Mouse (Mus musculus) heart, embryonic 14.5 days (tissue): ENCODE measurements around the gene Shoc2. TPM values are rescaled to one million over a fixed set of nuclear protein-coding genes. Genes with fewer than 3 reads are reported as not detected.
"Not testable (repeated sequence)": the region's sequence is repeated elsewhere in the genome, so short reads cannot be mapped to it uniquely, and the experiment has no call there.

ENCODE experiments used
- ATAC-seq: fragments of 200-750 bp; cut with Nextera tagmentation; 2 replicates; pipeline ENCODE4 v1.8.0; 2017; ENCODE audit warnings: low read depth, moderate TSS enrichment; ENCODE audit not compliant: insufficient number of reproducible peaks, insufficient read depth, low FRiP score
- H3K27ac ChIP-seq, 2 experiments: fragments of 200-500 bp in 1 of 2; fragments of 300-500 bp in 1 of 2; sonication (generic) in 1 of 2; replicated peaks in 1 of 2; 2 replicates each; pipeline ENCODE4 v1.5.1; 2012 to 2014; ENCODE audit warnings: low read depth in 2 of 2, low read length in 2 of 2, control low read depth in 1 of 2, mild to moderate bottlenecking in 1 of 2, mixed read lengths in 1 of 2; ENCODE audit not compliant: control insufficient read depth in 1 of 2, insufficient read depth in 1 of 2
- H3K27me3 ChIP-seq: fragments of 300-500 bp; sonication (generic); 2 replicates; pipeline ENCODE4 v1.6.1; 2014; ENCODE audit warnings: mild to moderate bottlenecking, low read length, control low read depth; ENCODE audit not compliant: control insufficient read depth, insufficient read depth
- H3K36me3 ChIP-seq: fragments of 300-500 bp; sonication (generic); 2 replicates; pipeline ENCODE4 v1.6.1; 2014; ENCODE audit warnings: mild to moderate bottlenecking, control low read depth, low read length, mixed read lengths; ENCODE audit not compliant: control insufficient read depth, insufficient read depth
- H3K4me1 ChIP-seq, 2 experiments: fragments of 200-500 bp in 1 of 2; fragments of 300-500 bp in 1 of 2; sonication (generic) in 1 of 2; 2 replicates each; pipeline ENCODE4 v1.6.1; 2012 to 2014; ENCODE audit warnings: low read length in 2 of 2, control low read depth in 1 of 2, mixed read lengths in 1 of 2; ENCODE audit not compliant: control insufficient read depth in 2 of 2, insufficient read depth in 2 of 2
- H3K4me2 ChIP-seq: fragments of 300-500 bp; sonication (generic); 2 replicates; pipeline ENCODE4 v1.6.1; 2014; ENCODE audit warnings: mild to moderate bottlenecking, low read length
- H3K4me3 ChIP-seq, 2 experiments: fragments of 200-500 bp in 1 of 2; fragments of 300-500 bp in 1 of 2; sonication (generic) in 1 of 2; 2 replicates each; pipeline ENCODE4 v1.5.1; 2012 to 2014; ENCODE audit warnings: low read length in 2 of 2, mild to moderate bottlenecking in 2 of 2, control low read depth in 1 of 2, low read depth in 1 of 2, moderate library complexity in 1 of 2; ENCODE audit not compliant: control insufficient read depth in 1 of 2, insufficient read depth in 1 of 2
- H3K9ac ChIP-seq: fragments of 300-500 bp; sonication (generic); 2 replicates; pipeline ENCODE4 v1.6.1; 2014; ENCODE audit warnings: mild to moderate bottlenecking, low read length
- H3K9me3 ChIP-seq: fragments of 300-500 bp; sonication (generic); 2 replicates; pipeline ENCODE4 v1.6.1; 2016; ENCODE audit warnings: low read length, control low read depth; ENCODE audit not compliant: control insufficient read depth
- WGBS: fragments of 180-500 bp; shearing (Covaris S2); extraction: QIAGEN DNeasy Blood & Tissue Kit; methylation state at CpG from one replicate; pipeline ENCODE4 v1.1.7; 2014; 5-methylcytosine and 5-hydroxymethylcytosine counted together
- polyA plus RNA-seq: library from polyadenylated mRNA; unstranded; fragments of >200 nt; fragmentation: Nextera tagmentation; extraction: Ambion mirVana; gene quantifications from 2 replicates; pipeline ENCODE4 v1.2.1, GENCODE M21; 2014

Gene Shoc2
- polyA plus RNA-seq, 1 experiment from 2014 or later, result 41.8 TPM

GRCm38 (mm10) chr19:53964347-53964746, 20.2 kb downstream of the Shoc2 start:
- H3K9ac ChIP-seq, H3K4me2 ChIP-seq, H3K36me3 ChIP-seq, H3K4me3 ChIP-seq, H3K4me1 ChIP-seq, ATAC-seq, H3K9me3 ChIP-seq, H3K27ac ChIP-seq, H3K27me3 ChIP-seq: not testable (repeated sequence)
- WGBS, result 97% methylated on average over 3 of the region's 3 CpGs

GRCm38 (mm10) chr19:53964910-53965633, 21.0 kb downstream of the Shoc2 start:
- H3K27ac ChIP-seq, result no peak overlapping the region

GRCm38 (mm10) chr19:53969226-53969625, 25.1 kb downstream of the Shoc2 start:
- Histone ChIP-seq H3K4me2 (no peak overlapping the region), H3K36me3 (no peaks in the 10 kb centered on the region), H3K4me1 (peaks cover 0 to 3% of the 10 kb centered on the region in 2 experiments; a peak in 1 of 4 replicates), H3K9me3 (no peaks in the 10 kb centered on the region), H3K27me3 (no peaks in the 10 kb centered on the region), H3K4me3 (no peak overlapping the region), H3K27ac (no peak overlapping the region), H3K9ac (no peak overlapping the region)
- no peak for ATAC-seq
- 84% methylated on average over 3 of the region's 3 CpGs for WGBS

More at GRCm38 (mm10) chr19:53964910-53965633, 21.0 kb downstream of the Shoc2 start:
- no peaks in the 10 kb centered on the region; the same call in 1 of the 2 replicates for H3K36me3 ChIP-seq
- no peak overlapping the region for H3K9ac ChIP-seq
- no peak for ATAC-seq
- H3K27me3 ChIP-seq, result no peaks in the 10 kb centered on the region
- 81% methylated on average over 10 of the region's 10 CpGs for WGBS
- H3K9me3 ChIP-seq, result no peaks in the 10 kb centered on the region
- no peak overlapping the region for H3K4me3 ChIP-seq
- no peak overlapping the region for H3K4me2 ChIP-seq
- no peaks in the 10 kb centered on the region for H3K4me1 ChIP-seq

- 54% methylated on average over 7 of the region's 7 CpGs for WGBS
- H3K36me3 ChIP-seq, result no peaks in the 10 kb centered on the region
- ATAC-seq, result no peak
- peaks cover 0 to 3% of the 10 kb centered on the region in 2 experiments; a peak in 1 of 4 replicates for H3K4me1 ChIP-seq
- no peak overlapping the region for H3K27ac ChIP-seq
- H3K4me2 ChIP-seq, result no peak overlapping the region
- H3K9ac ChIP-seq, result no peak overlapping the region
- no peaks in the 10 kb centered on the region for H3K27me3 ChIP-seq
- H3K9me3 ChIP-seq, result no peaks in the 10 kb centered on the region
- H3K4me3 ChIP-seq, result no peak overlapping the region
These were observed 27.8 kb downstream of the Shoc2 start for GRCm38 (mm10) chr19:53971938-53972337.

- Histone ChIP-seq H3K4me1 (peaks cover 0 to 3% of the 10 kb centered on the region in 2 experiments; a peak in 1 of 4 replicates), H3K27ac (no peak overlapping the region), H3K27me3 (no peaks in the 10 kb centered on the region), H3K9ac (no peak overlapping the region), H3K4me2 (no peak overlapping the region), H3K36me3 (peaks cover 4% of the 10 kb centered on the region; the same call in 1 of the 2 replicates), H3K9me3 (no peaks in the 10 kb centered on the region), H3K4me3 (no peak overlapping the region)
- 70% methylated on average over 1 of the region's 1 CpGs for WGBS
- ATAC-seq, result no peak
These were observed 29.6 kb downstream of the Shoc2 start for GRCm38 (mm10) chr19:53973656-53974055.

- no peaks in the 10 kb centered on the region for H3K27me3 ChIP-seq
- H3K27ac ChIP-seq, result no peak overlapping the region
- no peak for ATAC-seq
- no peak overlapping the region for H3K9ac ChIP-seq
- WGBS, result 42% methylated on average over 3 of the region's 3 CpGs
- H3K4me2 ChIP-seq, result no peak overlapping the region
- no peak overlapping the region for H3K4me3 ChIP-seq
- H3K4me1 ChIP-seq, result peaks cover 2 to 5% of the 10 kb centered on the region in 2 experiments; a peak in 1 of 4 replicates
- H3K9me3 ChIP-seq, result no peaks in the 10 kb centered on the region
- H3K36me3 ChIP-seq, result peaks cover 3% of the 10 kb centered on the region; the same call in 1 of the 2 replicates
These were observed 37.9 kb downstream of the Shoc2 start for GRCm38 (mm10) chr19:53982041-53982440.

GRCm38 (mm10) chr19:53983336-53983735, 39.2 kb downstream of the Shoc2 start:
- no peak for ATAC-seq
- H3K27ac ChIP-seq, result no peak overlapping the region
- H3K4me3 ChIP-seq, result no peak overlapping the region
- no peak overlapping the region for H3K4me2 ChIP-seq
- H3K36me3 ChIP-seq, result peaks cover 10% of the 10 kb centered on the region; the same call in 1 of the 2 replicates
- no peaks in the 10 kb centered on the region for H3K9me3 ChIP-seq
- 92% methylated on average over 1 of the region's 1 CpGs for WGBS
- no peak overlapping the region for H3K9ac ChIP-seq
- no peaks in the 10 kb centered on the region for H3K27me3 ChIP-seq
- peaks cover 2 to 5% of the 10 kb centered on the region in 2 experiments; a peak in 1 of 4 replicates for H3K4me1 ChIP-seq
